Mouse (Mus musculus): ENCODE measurements at regions not wholly inside any gene's neighbourhood (a gene's known extent, or its start where the extent isn't known, plus 50 kb on each side); places are given as distances from the start of the nearest gene placed in this dataset.

- no peak overlapping the region for H3K4me2 ChIP-seq (ENCODE audit: low read depth, low read length)
- 54% methylated on average over 6 of the region's 6 CpGs for WGBS
- no peaks in the 10 kb centered on the region for H3K27me3 ChIP-seq (ENCODE audit: control insufficient read depth, insufficient read depth, low read depth, low read length)
- H3K27ac ChIP-seq (ENCODE audit: low read length) = no peak overlapping the region
- no peak overlapping the region for H3K4me3 ChIP-seq (ENCODE audit: low read length)
- no peaks in the 10 kb centered on the region for H3K36me3 ChIP-seq (ENCODE audit: control insufficient read depth, insufficient read depth, low read length)
- no peak overlapping the region for H3K9ac ChIP-seq (ENCODE audit: low read length)
- ATAC-seq (ENCODE audit: low read depth) = no peak
- no peaks in the 10 kb centered on the region for H3K4me1 ChIP-seq (replicated peaks; ENCODE audit: control insufficient read depth, insufficient read depth, low read length)
- H3K9me3 ChIP-seq (ENCODE audit: control insufficient read depth, low read length) = no peaks in the 10 kb centered on the region
Measured at GRCm38 (mm10) chr11:42754481-42755272, 280.9 kb upstream of the Gm9972 start.

- H3K9ac ChIP-seq (ENCODE audit: low read length) = no peak overlapping the region
- WGBS = 41% methylated on average over 4 of the region's 4 CpGs
- no peaks in the 10 kb centered on the region for H3K4me1 ChIP-seq (replicated peaks; ENCODE audit: control insufficient read depth, insufficient read depth, low read length)
- H3K9me3 ChIP-seq (ENCODE audit: control insufficient read depth, low read length) = no peaks in the 10 kb centered on the region
- H3K27me3 ChIP-seq (ENCODE audit: control insufficient read depth, insufficient read depth, low read depth, low read length) = no peaks in the 10 kb centered on the region
- ATAC-seq (ENCODE audit: low read depth) = no peak
- H3K36me3 ChIP-seq (ENCODE audit: control insufficient read depth, insufficient read depth, low read length) = no peaks in the 10 kb centered on the region
- no peak overlapping the region for H3K4me3 ChIP-seq (ENCODE audit: low read length)
- H3K4me2 ChIP-seq (ENCODE audit: low read depth, low read length) = no peak overlapping the region
- H3K27ac ChIP-seq (ENCODE audit: low read length) = no peak overlapping the region
Measured at GRCm38 (mm10) chr11:42755415-42755814, 280.1 kb upstream of the Gm9972 start.

- ATAC-seq (ENCODE audit: low read depth) = no peak
- H3K27ac ChIP-seq (ENCODE audit: low read length) = no peak overlapping the region
- H3K9me3 ChIP-seq (ENCODE audit: control insufficient read depth, low read length) = no peaks in the 10 kb centered on the region
- H3K4me2 ChIP-seq (ENCODE audit: low read depth, low read length) = no peak overlapping the region
- H3K27me3 ChIP-seq (ENCODE audit: control insufficient read depth, insufficient read depth, low read depth, low read length) = no peaks in the 10 kb centered on the region
- H3K9ac ChIP-seq (ENCODE audit: low read length) = no peak overlapping the region
- no peaks in the 10 kb centered on the region for H3K36me3 ChIP-seq (ENCODE audit: control insufficient read depth, insufficient read depth, low read length)
- H3K4me3 ChIP-seq (ENCODE audit: low read length) = no peak overlapping the region
- H3K4me1 ChIP-seq (replicated peaks; ENCODE audit: control insufficient read depth, insufficient read depth, low read length) = no peaks in the 10 kb centered on the region
Measured at GRCm38 (mm10) chr11:42765213-42765612, 270.3 kb upstream of the Gm9972 start.

DNA sequence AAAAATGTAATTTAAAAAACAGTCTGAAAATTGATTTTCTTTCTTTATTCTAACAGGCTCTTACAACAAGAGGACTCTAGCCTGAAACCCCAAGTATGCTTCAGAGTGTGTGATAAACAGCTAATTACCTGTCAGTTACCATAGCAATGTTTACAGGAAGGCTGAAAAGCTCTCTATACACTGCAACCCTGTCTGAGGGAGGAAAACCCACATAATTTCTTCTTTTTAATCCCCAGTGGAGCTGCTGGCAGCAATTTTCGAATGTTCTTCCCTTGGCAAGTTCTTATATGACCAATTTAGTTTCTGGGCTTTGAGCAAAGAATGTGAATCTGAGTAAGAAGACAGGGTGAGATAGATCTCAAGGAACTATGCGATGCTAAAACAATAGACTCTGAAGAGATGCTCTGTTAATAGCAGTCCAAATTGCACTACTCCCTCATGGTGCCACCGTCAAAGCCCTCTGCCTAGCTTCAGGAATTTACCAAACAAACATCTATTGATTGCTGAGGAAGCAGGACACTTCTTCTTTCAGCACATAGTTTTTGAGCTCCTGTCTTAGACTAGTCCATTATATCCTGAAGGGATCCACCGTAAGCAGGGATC, 260.4 kb upstream of the Gm9972 start:
- no peaks in the 10 kb centered on the region for H3K4me1 ChIP-seq (replicated peaks; ENCODE audit: control insufficient read depth, insufficient read depth, low read length)
- WGBS = 61% methylated on average over 4 of the region's 4 CpGs
- no peak for ATAC-seq (ENCODE audit: low read depth)

GRCm38 (mm10) chr11:42811487-42811886, 224.1 kb upstream of the Gm9972 start:
- ATAC-seq (ENCODE audit: low read depth) = no peak
- Histone ChIP-seq H3K9me3 (ENCODE audit: control insufficient read depth, low read length) (no peaks in the 10 kb centered on the region), H3K4me2 (ENCODE audit: low read depth, low read length) (no peak overlapping the region), H3K27ac (ENCODE audit: low read length) (no peak overlapping the region), H3K9ac (ENCODE audit: low read length) (no peak overlapping the region), H3K27me3 (ENCODE audit: control insufficient read depth, insufficient read depth, low read depth, low read length) (no peaks in the 10 kb centered on the region), H3K4me1 (replicated peaks; ENCODE audit: control insufficient read depth, insufficient read depth, low read length) (no peaks in the 10 kb centered on the region), H3K4me3 (ENCODE audit: low read length) (no peak overlapping the region), H3K36me3 (ENCODE audit: control insufficient read depth, insufficient read depth, low read length) (no peaks in the 10 kb centered on the region)
- 52% methylated on average over 1 of the region's 1 CpGs for WGBS

More for the DNA sequence above, 260.4 kb upstream of the Gm9972 start:
- Histone ChIP-seq H3K27ac (ENCODE audit: low read length) (no peak overlapping the region), H3K4me3 (ENCODE audit: low read length) (no peak overlapping the region), H3K4me2 (ENCODE audit: low read depth, low read length) (no peak overlapping the region), H3K9ac (ENCODE audit: low read length) (no peak overlapping the region), H3K27me3 (ENCODE audit: control insufficient read depth, insufficient read depth, low read depth, low read length) (no peaks in the 10 kb centered on the region), H3K9me3 (ENCODE audit: control insufficient read depth, low read length) (no peaks in the 10 kb centered on the region), H3K36me3 (ENCODE audit: control insufficient read depth, insufficient read depth, low read length) (no peaks in the 10 kb centered on the region)

DNA sequence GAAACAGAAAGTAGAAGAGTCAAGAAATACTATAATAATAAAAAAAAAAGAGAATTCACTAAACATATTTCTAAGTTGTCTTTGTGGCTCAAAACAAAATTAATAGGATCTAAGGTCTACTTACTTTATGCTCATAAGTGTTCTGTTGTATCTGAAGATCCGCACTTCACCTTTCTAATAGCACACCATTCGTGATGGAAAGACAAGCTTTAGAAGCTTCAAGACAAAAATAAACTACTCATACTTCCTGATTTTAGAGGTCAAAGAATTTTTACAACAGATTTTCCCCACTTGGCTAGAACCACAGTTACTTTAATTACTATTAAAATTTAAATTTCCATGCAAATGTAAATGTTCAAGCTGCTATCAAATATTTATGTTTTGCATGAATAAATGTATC, 219.8 kb upstream of the Gm9972 start:
- H3K36me3 ChIP-seq (ENCODE audit: control insufficient read depth, insufficient read depth, low read length) = no peaks in the 10 kb centered on the region
- H3K27ac ChIP-seq (ENCODE audit: low read length) = no peak overlapping the region
- no peak overlapping the region for H3K4me3 ChIP-seq (ENCODE audit: low read length)
- no peak overlapping the region for H3K4me2 ChIP-seq (ENCODE audit: low read depth, low read length)
- H3K27me3 ChIP-seq (ENCODE audit: control insufficient read depth, insufficient read depth, low read depth, low read length) = no peaks in the 10 kb centered on the region
- ATAC-seq (ENCODE audit: low read depth) = no peak
- no peaks in the 10 kb centered on the region for H3K9me3 ChIP-seq (ENCODE audit: control insufficient read depth, low read length)
- 72% methylated on average over 2 of the region's 2 CpGs for WGBS
- no peak overlapping the region for H3K9ac ChIP-seq (ENCODE audit: low read length)
- no peaks in the 10 kb centered on the region for H3K4me1 ChIP-seq (replicated peaks; ENCODE audit: control insufficient read depth, insufficient read depth, low read length)

GRCm38 (mm10) chr11:42822835-42823234, 212.7 kb upstream of the Gm9972 start:
- no peaks in the 10 kb centered on the region for H3K27me3 ChIP-seq (ENCODE audit: control insufficient read depth, insufficient read depth, low read depth, low read length)
- H3K4me1 ChIP-seq (replicated peaks; ENCODE audit: control insufficient read depth, insufficient read depth, low read length) = no peaks in the 10 kb centered on the region
- H3K9me3 ChIP-seq (ENCODE audit: control insufficient read depth, low read length) = no peaks in the 10 kb centered on the region
- no peak overlapping the region for H3K4me2 ChIP-seq (ENCODE audit: low read depth, low read length)
- ATAC-seq (ENCODE audit: low read depth) = no peak
- no peak overlapping the region for H3K9ac ChIP-seq (ENCODE audit: low read length)
- WGBS = 28% methylated on average over 1 of the region's 1 CpGs
- H3K36me3 ChIP-seq (ENCODE audit: control insufficient read depth, insufficient read depth, low read length) = no peaks in the 10 kb centered on the region
- no peak overlapping the region for H3K4me3 ChIP-seq (ENCODE audit: low read length)
- H3K27ac ChIP-seq (ENCODE audit: low read length) = no peak overlapping the region

DNA sequence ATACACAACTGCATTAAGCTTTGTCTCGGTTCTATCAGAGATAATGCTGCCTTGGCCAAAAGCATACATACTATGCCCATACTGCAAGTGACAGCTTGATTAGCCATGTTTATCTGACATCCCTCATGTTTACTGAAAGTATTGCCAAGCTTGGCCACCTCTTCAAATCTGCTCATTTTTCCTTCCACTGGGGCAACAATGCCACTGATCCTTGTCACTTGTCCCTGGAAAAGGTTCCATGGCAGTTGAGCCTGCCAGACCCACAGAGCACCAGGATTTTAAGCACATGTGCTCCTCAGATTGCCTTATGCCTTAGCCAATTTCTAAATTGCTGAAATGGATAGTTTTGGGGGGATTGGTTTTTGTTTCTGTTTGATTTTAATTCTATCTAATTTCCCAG, 189.8 kb upstream of the Gm9972 start:
- ATAC-seq (ENCODE audit: low read depth) = no peak
- WGBS = 34% methylated on average over 1 of the region's 1 CpGs
- no peaks in the 10 kb centered on the region for H3K36me3 ChIP-seq (ENCODE audit: control insufficient read depth, insufficient read depth, low read length)

DNA sequence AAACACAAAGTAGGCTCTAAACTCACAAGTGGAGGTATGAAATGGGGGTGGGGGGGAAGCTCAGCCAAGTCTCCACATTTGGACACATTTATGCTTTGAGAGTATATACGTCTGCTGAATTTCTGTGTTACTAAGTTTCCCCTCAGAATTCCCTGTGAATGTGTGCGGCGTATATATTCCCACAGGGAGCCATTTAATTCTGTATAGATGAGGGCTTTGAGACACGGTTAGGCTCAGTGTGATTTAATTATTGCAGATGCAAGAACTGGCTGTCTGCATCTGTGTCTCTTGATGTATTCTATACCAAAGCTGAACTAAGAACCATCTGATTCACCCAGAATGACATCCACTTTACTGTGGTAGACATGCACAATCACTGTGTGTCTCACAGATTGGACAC, 181.1 kb upstream of the Gm9972 start:
- H3K36me3 ChIP-seq (ENCODE audit: control insufficient read depth, insufficient read depth, low read length) = no peaks in the 10 kb centered on the region
- no peak overlapping the region for H3K4me2 ChIP-seq (ENCODE audit: low read depth, low read length)
- no peak overlapping the region for H3K4me3 ChIP-seq (ENCODE audit: low read length)
- H3K27ac ChIP-seq (ENCODE audit: low read length) = no peak overlapping the region
- H3K9me3 ChIP-seq (ENCODE audit: control insufficient read depth, low read length) = no peaks in the 10 kb centered on the region
- H3K27me3 ChIP-seq (ENCODE audit: control insufficient read depth, insufficient read depth, low read depth, low read length) = no peaks in the 10 kb centered on the region
- no peak overlapping the region for H3K9ac ChIP-seq (ENCODE audit: low read length)
- no peak for ATAC-seq (ENCODE audit: low read depth)
- WGBS = 89% methylated on average over 4 of the region's 4 CpGs
- no peaks in the 10 kb centered on the region for H3K4me1 ChIP-seq (replicated peaks; ENCODE audit: control insufficient read depth, insufficient read depth, low read length)

More for the DNA sequence above, 189.8 kb upstream of the Gm9972 start:
- H3K4me1 ChIP-seq (replicated peaks; ENCODE audit: control insufficient read depth, insufficient read depth, low read length) = no peaks in the 10 kb centered on the region
- no peaks in the 10 kb centered on the region for H3K27me3 ChIP-seq (ENCODE audit: control insufficient read depth, insufficient read depth, low read depth, low read length)
- no peak overlapping the region for H3K9ac ChIP-seq (ENCODE audit: low read length)
- no peak overlapping the region for H3K27ac ChIP-seq (ENCODE audit: low read length)
- no peak overlapping the region for H3K4me2 ChIP-seq (ENCODE audit: low read depth, low read length)
- H3K9me3 ChIP-seq (ENCODE audit: control insufficient read depth, low read length) = no peaks in the 10 kb centered on the region
- no peak overlapping the region for H3K4me3 ChIP-seq (ENCODE audit: low read length)
